Mouse (Mus musculus): Measurements from ENCODE around the gene Gm8994.

DNA sequence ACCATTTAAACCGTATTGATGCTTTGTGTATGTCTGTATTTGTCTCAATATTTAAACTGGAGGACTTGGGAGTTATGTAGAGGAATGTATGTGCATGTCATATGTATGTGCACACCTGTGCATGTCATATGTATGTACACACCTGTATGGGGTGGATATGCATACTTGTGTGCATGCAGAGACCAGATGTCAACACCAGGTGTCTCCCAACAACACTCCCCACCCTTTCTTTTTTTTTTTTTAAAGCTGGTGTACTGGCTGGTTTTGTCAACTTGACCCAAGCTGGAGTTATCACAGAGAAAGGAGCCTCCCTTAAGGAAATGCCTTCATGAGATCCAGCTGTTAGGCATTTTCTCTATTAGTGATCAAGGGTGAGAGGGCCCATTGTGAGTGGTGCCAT is 13.8 kb downstream of the Gm8994 start:
- TF ChIP-seq CTCF (conservative IDR thresholded peaks at IDR 0.05; ENCODE audit: low read length) (no peak), POU5F1 (IDR thresholded peaks at IDR 0.05; ENCODE audit: borderline replicate concordance, low read length) (no peak), NANOG (IDR thresholded peaks at IDR 0.05; ENCODE audit: borderline replicate concordance, low read length) (no peak)

Data from E14TG2a.4 (cell line).